Mouse (Mus musculus) testis, adult 2 months (tissue): ENCODE data around the gene Taf4.

Source experiments
- CTCF ChIP-seq: fragments of 200-500 bp; IDR thresholded peaks from 2 replicates; pipeline ENCODE4 v1.5.1; 2012; ENCODE audit warnings: low read depth, mild to moderate bottlenecking, inconsistent platforms, low read length, moderate library complexity; ENCODE audit not compliant: control insufficient read depth, insufficient read depth, insufficient replicate concordance
- POLR2A ChIP-seq: fragments of 200-500 bp; IDR thresholded peaks from 2 replicates; pipeline ENCODE4 v1.6.1; 2012; ENCODE audit warnings: low read depth, mild to moderate bottlenecking, inconsistent platforms, low read length, moderate library complexity; ENCODE audit not compliant: control insufficient read depth

GRCm38 (mm10) chr2:179974651-179975471 lies 1.6 kb downstream of the Taf4 start:
- no peak for TF ChIP-seq POLR2A
- TF ChIP-seq CTCF, result no peak
